Comparison of ENCODE assay signal across 12 mouse cellular contexts in genomic region chr7:139224070-139224469, GRCm38 (mm10). TPM values are rescaled to one million over a fixed set of nuclear protein-coding genes. Genes with fewer than 3 reads are reported as not detected.
A peak's percentile ranks its signal among the peaks of the same experiment; 100 is the strongest.
DNase-seq lines count a peak whose midpoint lies in the region; ATAC-seq and TF ChIP-seq lines count a peak whose summit lies in the region.
"Had no signal": no experiment of that assay in that cellular context is flagged by ENCODE, and none has a peak within 500 bp of the region (broad histone marks: within the 10 kb centered on the region; RNA-seq: fewer than 3 reads in every experiment).

No protein-coding gene starts in this region.

- TF ChIP-seq EP300 in lung, postnatal 0 days (IDR thresholded peaks at IDR 0.05): no peak

- no peaks in the 10 kb centered on the region for H3K9me3 ChIP-seq in heart, embryonic 13.5 days
- H3K9me3 ChIP-seq in heart, embryonic 12.5 days (replicated peaks): no peaks in the 10 kb centered on the region
- H3K9me3 ChIP-seq in lung, postnatal 0 days (ENCODE audit: low read length): no peaks in the 10 kb centered on the region
- H3K9me3 ChIP-seq in liver, embryonic 11.5 days (ENCODE audit: control insufficient read depth, low read length): no peaks in the 10 kb centered on the region
- H3K9me3 ChIP-seq in hindbrain, postnatal 0 days (ENCODE audit: low read length): no peaks in the 10 kb centered on the region
- H3K9me3 ChIP-seq: embryonic facial prominence, embryonic 12.5 days had no signal

- no peaks in the 10 kb centered on the region for H3K79me2 ChIP-seq in macrophage (ENCODE audit: inconsistent target)

- H3K4me3 ChIP-seq in heart, embryonic 13.5 days: no peak overlapping the region
- no peak overlapping the region for H3K4me3 ChIP-seq in heart, embryonic 12.5 days
- no peak overlapping the region for H3K4me3 ChIP-seq in lung, postnatal 0 days (ENCODE audit: low read depth, low read length)
- no peak overlapping the region for H3K4me3 ChIP-seq in liver, embryonic 11.5 days (ENCODE audit: low read depth, low read length)
- H3K4me3 ChIP-seq in macrophage (ENCODE audit: inconsistent target): no peak overlapping the region
- H3K4me3 ChIP-seq in hindbrain, postnatal 0 days (ENCODE audit: low read length): no peak overlapping the region
- H3K4me3 ChIP-seq: embryonic facial prominence, embryonic 12.5 days had no signal

- ATAC-seq in heart, embryonic 13.5 days (ENCODE audit: extremely low read depth, insufficient number of reproducible peaks, low FRiP score, low TSS enrichment): no peak
- ATAC-seq in heart, embryonic 12.5 days (ENCODE audit: insufficient number of reproducible peaks, low FRiP score): no peak
- ATAC-seq in lung, postnatal 0 days: 0 out of 2 replicates have a peak, but pooled peaks have one; percentile 8
- ATAC-seq in liver, embryonic 11.5 days (replicated peaks; ENCODE audit: low FRiP score): no peak
- ATAC-seq in hindbrain, postnatal 0 days: no peak

- 73% methylated on average over 1 of the region's 1 CpGs for WGBS in heart, embryonic 13.5 days
- WGBS in heart, embryonic 12.5 days: 86% methylated on average over 1 of the region's 1 CpGs
- 45% methylated on average over 1 of the region's 1 CpGs for WGBS in lung, postnatal 0 days
- 71% methylated on average over 1 of the region's 1 CpGs for WGBS in liver, embryonic 11.5 days
- WGBS in macrophage (ENCODE audit: missing documents): 100% methylated on average over 1 of the region's 1 CpGs
- WGBS in hindbrain, postnatal 0 days: 93% methylated on average over 1 of the region's 1 CpGs

- peaks cover 46% of the 10 kb centered on the region for H3K4me1 ChIP-seq in heart, embryonic 13.5 days
- H3K4me1 ChIP-seq in heart, embryonic 12.5 days (replicated peaks): peaks cover 36% of the 10 kb centered on the region
- H3K4me1 ChIP-seq in lung, postnatal 0 days (ENCODE audit: insufficient read depth, low read depth, low read length): peaks cover 11% of the 10 kb centered on the region; the same call in 1 of the 2 replicates
- no peaks in the 10 kb centered on the region for H3K4me1 ChIP-seq in liver, embryonic 11.5 days (replicated peaks; ENCODE audit: control insufficient read depth, insufficient read depth, low read length)
- no peaks in the 10 kb centered on the region for H3K4me1 ChIP-seq in hindbrain, postnatal 0 days (ENCODE audit: insufficient read depth, low read length)

- no peaks in the 10 kb centered on the region for H3K36me3 ChIP-seq in heart, embryonic 13.5 days
- H3K36me3 ChIP-seq in heart, embryonic 12.5 days: no peaks in the 10 kb centered on the region
- H3K36me3 ChIP-seq in lung, postnatal 0 days (ENCODE audit: insufficient read depth, low read length): no peaks in the 10 kb centered on the region
- no peaks in the 10 kb centered on the region for H3K36me3 ChIP-seq in liver, embryonic 11.5 days (ENCODE audit: control insufficient read depth, insufficient read depth, low read length)
- H3K36me3 ChIP-seq in macrophage (ENCODE audit: inconsistent target): no peaks in the 10 kb centered on the region
- no peaks in the 10 kb centered on the region for H3K36me3 ChIP-seq in hindbrain, postnatal 0 days (ENCODE audit: insufficient read depth, low read length)
- H3K36me3 ChIP-seq: embryonic facial prominence, embryonic 12.5 days had no signal

- H3K4me2 ChIP-seq in heart, embryonic 13.5 days: no peak overlapping the region
- H3K4me2 ChIP-seq in heart, embryonic 12.5 days: no peak overlapping the region
- no peak overlapping the region for H3K4me2 ChIP-seq in lung, postnatal 0 days (replicated peaks; ENCODE audit: low read depth, low read length)
- no peak overlapping the region for H3K4me2 ChIP-seq in liver, embryonic 11.5 days
- no peak overlapping the region for H3K4me2 ChIP-seq in hindbrain, postnatal 0 days (ENCODE audit: low read depth, low read length)
- H3K4me2 ChIP-seq: embryonic facial prominence, embryonic 12.5 days had no signal

- H3K27ac ChIP-seq in heart, embryonic 13.5 days (replicated peaks): peak overlapping the region; percentile 6; the same call in 1 of the 2 replicates
- H3K27ac ChIP-seq in heart, embryonic 12.5 days (ENCODE audit: poor library complexity, severe bottlenecking): no peak overlapping the region
- peak overlapping the region; percentile 22; the same call in 1 of the 2 replicates for H3K27ac ChIP-seq in lung, postnatal 0 days (ENCODE audit: low read length)
- peak overlapping the region; percentile 59 for H3K27ac ChIP-seq in liver, embryonic 11.5 days (ENCODE audit: low read depth, low read length)
- peak overlapping the region; percentile 95 for H3K27ac ChIP-seq in macrophage
- no peak overlapping the region for H3K27ac ChIP-seq in hindbrain, postnatal 0 days
- H3K27ac ChIP-seq: embryonic facial prominence, embryonic 12.5 days had no signal

- DNase-seq in lung, postnatal 0 days (ENCODE audit: low spot score): peak; percentile 16
- no peak for DNase-seq in lung, postnatal 14 days
- peak; percentile 26 for DNase-seq in liver, embryonic 11.5 days (ENCODE audit: low spot score)
- DNase-seq in hindbrain, postnatal 0 days (ENCODE audit: low spot score): no peak
- DNase-seq: cerebellum, postnatal 14 days; midbrain, embryonic 14.5 days; spleen, adult 18-20 months had no signal

- no peak overlapping the region for H3K9ac ChIP-seq in heart, embryonic 13.5 days
- no peak overlapping the region for H3K9ac ChIP-seq in heart, embryonic 12.5 days
- H3K9ac ChIP-seq in lung, postnatal 0 days (replicated peaks; ENCODE audit: low read depth): no peak overlapping the region
- no peak overlapping the region for H3K9ac ChIP-seq in liver, embryonic 11.5 days (ENCODE audit: low read depth, low read length)
- H3K9ac ChIP-seq in hindbrain, postnatal 0 days (replicated peaks; ENCODE audit: low read length): no peak overlapping the region
- H3K9ac ChIP-seq: embryonic facial prominence, embryonic 12.5 days had no signal

- H3K27me3 ChIP-seq in heart, embryonic 13.5 days (replicated peaks): no peaks in the 10 kb centered on the region
- no peaks in the 10 kb centered on the region for H3K27me3 ChIP-seq in heart, embryonic 12.5 days (replicated peaks)
- no peaks in the 10 kb centered on the region for H3K27me3 ChIP-seq in lung, postnatal 0 days (replicated peaks; ENCODE audit: insufficient read depth, low read length)
- H3K27me3 ChIP-seq in liver, embryonic 11.5 days (replicated peaks; ENCODE audit: control insufficient read depth, insufficient read depth, low read length): no peaks in the 10 kb centered on the region
- no peaks in the 10 kb centered on the region for H3K27me3 ChIP-seq in hindbrain, postnatal 0 days (ENCODE audit: insufficient read depth, low read length)
- H3K27me3 ChIP-seq: embryonic facial prominence, embryonic 12.5 days had no signal

- TF ChIP-seq CTCF in lung, postnatal 0 days (IDR thresholded peaks at IDR 0.05): no peak
- TF ChIP-seq CTCF in hindbrain, postnatal 0 days (IDR thresholded peaks at IDR 0.05; ENCODE audit: low read depth): no peak

RNA-seq across cellular contexts. Expression of gene Stk32c, which starts 11.0 kb away (rescaled TPM):
- 0.11 TPM in 1 of 2 replicates, not detected in the other for polyA plus RNA-seq in heart, embryonic 13.5 days (2015; fragmentation: Nextera tagmentation; extraction: Ambion mirVana)
- polyA plus RNA-seq in heart, embryonic 12.5 days (2016; fragmentation: Nextera tagmentation; extraction: Ambion mirVana): 0.08 TPM in 1 of 2 replicates, not detected in the other
- polyA plus RNA-seq in lung, postnatal 0 days (2015; fragmentation: Nextera tagmentation; extraction: Ambion mirVana): 0.06 TPM in 1 of 2 replicates, not detected in the other
- 0.19 TPM in 1 of 2 replicates, not detected in the other for polyA plus RNA-seq in liver, embryonic 11.5 days (2014; fragmentation: Nextera tagmentation; extraction: Ambion mirVana)
- total RNA-seq in macrophage (2018; cell fraction: chromatin; rRNA removed): 1 to 10 TPM in 7 of 26 experiments, under 1 TPM in 16, not detected in 3; 0.31 to 2.4 (median 0.62) TPM
- total RNA-seq in macrophage (2018; cell fraction: cytosol; rRNA removed): under 1 TPM in 24 of 26 experiments, not detected in 2; 0.07 to 0.26 (median 0.15) TPM
- 1 to 10 TPM in 2 of 26 experiments, under 1 TPM in 12, not detected in 12; 0.23 to 1.5 (median 0.38) TPM for total RNA-seq in macrophage (2018; cell fraction: nucleus; rRNA removed)
- 0.17 to 0.21 TPM (median 0.19 TPM) in 3 replicates for polyA plus RNA-seq in macrophage (2018)
- total RNA-seq in hindbrain, postnatal 0 days (2014; rRNA removed): 20.4 and 24.7 TPM in 2 replicates
- 1.9 and 2.0 TPM in 2 replicates for polyA plus RNA-seq in hindbrain, postnatal 0 days (2015; fragmentation: Nextera tagmentation; extraction: Ambion mirVana)
- total RNA-seq: CH12.LX had no signal

RNA-seq across cellular contexts. Expression of gene Lrrc27, which starts 11.3 kb away (rescaled TPM):
- polyA plus RNA-seq in heart, embryonic 13.5 days (2015; fragmentation: Nextera tagmentation; extraction: Ambion mirVana): 2.3 and 3.3 TPM in 2 replicates
- 2.7 and 3.4 TPM in 2 replicates for polyA plus RNA-seq in heart, embryonic 12.5 days (2016; fragmentation: Nextera tagmentation; extraction: Ambion mirVana)
- polyA plus RNA-seq in lung, postnatal 0 days (2015; fragmentation: Nextera tagmentation; extraction: Ambion mirVana): 2.3 and 2.7 TPM in 2 replicates
- 2.2 and 2.6 TPM in 2 replicates for polyA plus RNA-seq in liver, embryonic 11.5 days (2014; fragmentation: Nextera tagmentation; extraction: Ambion mirVana)
- total RNA-seq in macrophage (2018; cell fraction: chromatin; rRNA removed): 10 to 100 TPM in 25 of 26 experiments, 1 to 10 TPM in 1; 6.5 to 82.5 (median 31.4) TPM
- 10 to 100 TPM; 20.5 to 77.7 (median 44.0) TPM for total RNA-seq in macrophage (2018; cell fraction: cytosol; rRNA removed)
- 100 to 1,000 TPM in 2 of 26 experiments, 10 to 100 TPM in 23, 1 to 10 TPM in 1; 7.1 to 116 (median 41.1) TPM for total RNA-seq in macrophage (2018; cell fraction: nucleus; rRNA removed)
- 73.4 to 159 TPM (median 94.3 TPM) in 3 replicates for polyA plus RNA-seq in macrophage (2018)
- total RNA-seq in hindbrain, postnatal 0 days (2014; rRNA removed): 1.6 and 2.8 TPM in 2 replicates
- polyA plus RNA-seq in hindbrain, postnatal 0 days (2015; fragmentation: Nextera tagmentation; extraction: Ambion mirVana): 4.0 and 5.1 TPM in 2 replicates

RNA-seq across cellular contexts. Expression of gene Pwwp2b, which starts 24.2 kb away (rescaled TPM):
- 7.3 and 8.0 TPM in 2 replicates for polyA plus RNA-seq in heart, embryonic 13.5 days (2015; fragmentation: Nextera tagmentation; extraction: Ambion mirVana)
- polyA plus RNA-seq in heart, embryonic 12.5 days (2016; fragmentation: Nextera tagmentation; extraction: Ambion mirVana): 8.0 and 9.2 TPM in 2 replicates
- polyA plus RNA-seq in lung, postnatal 0 days (2015; fragmentation: Nextera tagmentation; extraction: Ambion mirVana): 23.6 and 27.5 TPM in 2 replicates
- polyA plus RNA-seq in liver, embryonic 11.5 days (2014; fragmentation: Nextera tagmentation; extraction: Ambion mirVana): 3.3 and 3.5 TPM in 2 replicates
- total RNA-seq in macrophage (2018; cell fraction: chromatin; rRNA removed): 100 to 1,000 TPM in 1 of 26 experiments, 10 to 100 TPM in 25; 20.0 to 106 (median 39.1) TPM
- total RNA-seq in macrophage (2018; cell fraction: cytosol; rRNA removed): 10 to 100 TPM; 12.0 to 39.3 (median 24.7) TPM
- total RNA-seq in macrophage (2018; cell fraction: nucleus; rRNA removed): 10 to 100 TPM; 13.7 to 86.6 (median 34.0) TPM
- 25.2 to 32.3 TPM (median 28.0 TPM) in 3 replicates for polyA plus RNA-seq in macrophage (2018)
- total RNA-seq in hindbrain, postnatal 0 days (2014; rRNA removed): 6.6 and 6.7 TPM in 2 replicates
- 4.0 and 4.8 TPM in 2 replicates for polyA plus RNA-seq in hindbrain, postnatal 0 days (2015; fragmentation: Nextera tagmentation; extraction: Ambion mirVana)

Comparison
In these comparisons a context has a peak if more than half of its experiments do, and no peak if none do; other contexts are left out.
1. H3K27ac ChIP-seq: peak in heart, embryonic 13.5 days (single experiment), lung, postnatal 0 days (single experiment), liver, embryonic 11.5 days (single experiment) and macrophage (single experiment); none in heart, embryonic 12.5 days (single experiment) and hindbrain, postnatal 0 days (single experiment).
2. DNase-seq: peak in lung, postnatal 0 days (single experiment) and liver, embryonic 11.5 days (single experiment); none in lung, postnatal 14 days (single experiment) and hindbrain, postnatal 0 days (single experiment).
3. RNA of gene Lrrc27, which starts 11.3 kb away (polyA plus RNA-seq): 73.4 to 159 TPM in macrophage; 4.0 to 5.1 TPM in hindbrain, postnatal 0 days, 2.7 to 3.4 TPM in heart, embryonic 12.5 days, 2.3 to 3.3 TPM in heart, embryonic 13.5 days, 2.2 to 2.6 TPM in liver, embryonic 11.5 days and 2.3 to 2.7 TPM in lung, postnatal 0 days; every median in the first group is over 10 times any median in the second.